Mouse (Mus musculus) c-Kit-negative CD71-positive TER-119-positive erythroid progenitor cells, embryonic 14.5 days (primary cell): ENCODE data around the gene Mymx.

Experiments
- DNase-seq: peaks from one replicate; pipeline ENCODE4 v3.0.0-alpha.2; 2013; ENCODE audit warnings: low read depth, low spot score

Mymx gene

GRCm38 (mm10) chr17:45572103-45573086 lies 29.5 kb downstream of the Mymx start:
- DNase-seq, result no peak

- DNase-seq, result no peak
Observed at GRCm38 (mm10) chr17:45569999-45570398, 31.9 kb downstream of the Mymx start.

GRCm38 (mm10) chr17:45568990-45569389 lies 32.9 kb downstream of the Mymx start:
- DNase-seq, result no peak

- DNase-seq, result no peak
Observed at GRCm38 (mm10) chr17:45567162-45567601, 34.7 kb downstream of the Mymx start.

GRCm38 (mm10) chr17:45566360-45567161 lies 35.3 kb downstream of the Mymx start:
- no peak for DNase-seq

- no peak for DNase-seq
Observed at GRCm38 (mm10) chr17:45566031-45566359, 35.9 kb downstream of the Mymx start.

- DNase-seq, result no peak
Observed at GRCm38 (mm10) chr17:45565103-45565502, 36.8 kb downstream of the Mymx start.

GRCm38 (mm10) chr17:45564531-45565084 lies 37.3 kb downstream of the Mymx start:
- no peak for DNase-seq

GRCm38 (mm10) chr17:45563655-45564530 lies 38.0 kb downstream of the Mymx start, which contains the start of gene Slc35b2:
Gene Slc35b2, plus strand, starts transcription at chr17:45563874.
- no peak for DNase-seq

- no peak for DNase-seq
Observed at GRCm38 (mm10) chr17:45563216-45563615, 38.7 kb downstream of the Mymx start.

- DNase-seq, result no peak
Observed at GRCm38 (mm10) chr17:45559732-45560525, 42.0 kb downstream of the Mymx start.

GRCm38 (mm10) chr17:45557998-45558862 lies 43.7 kb downstream of the Mymx start:
- no peak for DNase-seq

- no peak for DNase-seq
Observed at GRCm38 (mm10) chr17:45557246-45557824, 44.6 kb downstream of the Mymx start.

- DNase-seq, result no peak
Observed at GRCm38 (mm10) chr17:45556514-45557245, 45.2 kb downstream of the Mymx start.

- no peak for DNase-seq
Observed at GRCm38 (mm10) chr17:45556107-45556489, 45.8 kb downstream of the Mymx start.

- peak; percentile 49 for DNase-seq
Observed at GRCm38 (mm10) chr17:45555452-45556106, 46.3 kb downstream of the Mymx start, which contains the start of gene Nfkbie. Gene Nfkbie, plus strand, starts transcription at chr17:45555703.

GRCm38 (mm10) chr17:45554420-45554819 lies 47.5 kb downstream of the Mymx start:
- DNase-seq, result no peak

GRCm38 (mm10) chr17:45553065-45553464 lies 48.8 kb downstream of the Mymx start:
- no peak for DNase-seq
